Mouse (Mus musculus) myocyte (in vitro differentiated cells): Measurements from ENCODE around the gene Ier3.

Source experiments
- SRF ChIP-seq: IDR thresholded peaks from one replicate; pipeline ENCODE4 v1.6.1; 2011; ENCODE audit warnings: low read depth; ENCODE audit not compliant: control insufficient read depth, insufficient read length
- TCF3 ChIP-seq: IDR thresholded peaks from one replicate; pipeline ENCODE4 v1.6.1; 2011; ENCODE audit warnings: low read depth, control low read depth; ENCODE audit not compliant: insufficient read length

GRCm38 (mm10) chr17:35865481-35866280 lies 44.2 kb downstream of the Ier3 start, which contains the start of gene Ppp1r18:
- no peak for TF ChIP-seq SRF
- TF ChIP-seq TCF3 = peak; percentile 44
